Mouse (Mus musculus): Measurements from ENCODE around the gene Txndc2.

Txndc2 gene

DNA sequence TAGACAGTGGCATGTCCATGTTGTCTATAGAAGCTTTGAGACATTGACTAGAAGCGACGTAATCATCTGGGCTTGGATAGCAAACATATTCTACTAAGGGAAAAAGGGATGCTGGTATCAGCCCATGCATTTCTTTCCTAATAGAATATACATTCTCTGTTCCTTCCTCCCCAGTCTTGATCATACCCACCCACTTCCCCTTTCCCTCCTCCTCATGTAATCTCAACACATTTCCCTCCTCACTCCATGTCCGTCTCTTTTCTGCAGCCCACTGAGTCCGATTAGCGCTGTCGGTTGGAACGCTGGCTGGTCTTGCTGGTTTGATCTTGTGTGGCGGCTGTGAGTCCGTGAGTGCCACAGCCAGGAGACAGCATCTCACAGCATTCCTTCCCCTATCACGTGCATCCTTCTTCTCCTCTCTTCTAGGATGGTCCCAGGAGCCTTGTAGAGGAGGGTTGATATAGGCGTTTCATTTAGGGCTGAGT is at the start of gene Txndc2:
TSS of gene Txndc2 (minus strand) at position 435 of the 485 bp plus-strand sequence.
- no peak for DNase-seq (ENCODE audit: low spot score in 2 of 2)

DNA sequence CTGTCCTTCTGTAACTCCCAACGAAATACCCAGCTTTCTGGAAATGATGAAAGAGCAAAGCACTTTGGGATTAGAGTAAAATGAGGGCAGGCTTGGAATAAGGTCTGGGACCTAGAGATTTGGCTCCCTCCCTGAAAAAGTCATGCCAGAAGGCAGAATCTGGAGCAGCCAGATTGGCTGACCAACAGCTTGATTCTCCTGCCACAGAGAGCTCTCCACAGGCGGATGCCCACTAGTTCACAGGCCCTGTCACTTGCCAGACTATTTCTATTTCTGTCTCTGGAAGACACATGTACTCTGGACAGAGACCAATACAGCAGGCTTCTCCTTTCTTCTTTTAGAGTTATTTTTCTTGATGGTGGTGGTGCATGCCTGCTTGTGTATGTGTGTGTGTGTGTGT is 41.8 kb upstream of the Txndc2 start:
- DNase-seq (ENCODE audit: low spot score in 2 of 2) = no peak

DNA sequence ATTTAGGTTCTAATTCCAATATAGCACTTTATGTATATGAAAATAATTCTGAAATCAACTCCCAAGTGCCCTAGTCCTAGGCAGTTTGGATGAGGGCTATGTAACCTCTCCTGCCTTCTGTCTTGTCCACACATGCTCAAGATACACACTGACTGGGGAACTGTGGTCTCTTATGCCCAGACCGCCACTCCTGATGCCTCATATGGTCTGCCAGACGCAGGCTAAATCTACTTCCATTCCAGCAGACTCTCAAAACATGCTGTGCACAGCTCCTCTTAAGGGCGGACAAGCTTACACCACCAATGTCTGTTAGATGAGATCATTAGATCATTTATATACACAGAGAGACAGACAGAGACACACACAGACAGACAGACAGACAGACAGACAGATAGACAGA is 41.3 kb upstream of the Txndc2 start:
- DNase-seq (ENCODE audit: low spot score in 2 of 2) = no peak

DNA sequence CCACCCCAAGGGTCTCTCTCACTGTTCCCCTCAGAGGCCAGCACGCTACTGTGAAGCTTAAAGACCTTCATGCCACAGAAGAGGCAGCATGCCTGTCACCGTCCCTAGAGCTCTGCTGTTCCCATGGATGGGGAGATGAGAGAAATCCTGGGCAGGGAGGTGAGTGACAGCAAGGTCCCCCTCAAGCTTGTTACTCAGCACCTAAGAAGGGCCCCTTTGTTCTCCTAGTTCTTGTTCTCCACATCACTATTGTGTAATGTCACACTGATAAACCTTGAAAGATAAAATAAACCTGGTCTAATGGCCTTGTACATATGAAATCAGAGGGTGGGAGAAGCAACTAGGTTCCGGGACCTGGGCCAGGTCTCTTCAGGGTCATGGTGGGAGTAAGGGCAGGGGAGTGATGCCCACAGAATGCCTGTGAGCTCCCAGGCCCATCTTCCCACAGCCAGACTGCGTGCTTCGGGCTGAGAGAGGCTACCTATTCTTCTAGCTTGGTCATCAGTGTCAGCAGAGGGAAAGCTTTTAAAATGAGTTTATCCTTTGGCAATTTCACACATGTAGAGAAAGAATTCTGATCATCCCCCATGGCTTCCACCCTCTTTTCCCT is 40.2 kb upstream of the Txndc2 start:
- no peak for DNase-seq (ENCODE audit: low spot score in 2 of 2)

DNA sequence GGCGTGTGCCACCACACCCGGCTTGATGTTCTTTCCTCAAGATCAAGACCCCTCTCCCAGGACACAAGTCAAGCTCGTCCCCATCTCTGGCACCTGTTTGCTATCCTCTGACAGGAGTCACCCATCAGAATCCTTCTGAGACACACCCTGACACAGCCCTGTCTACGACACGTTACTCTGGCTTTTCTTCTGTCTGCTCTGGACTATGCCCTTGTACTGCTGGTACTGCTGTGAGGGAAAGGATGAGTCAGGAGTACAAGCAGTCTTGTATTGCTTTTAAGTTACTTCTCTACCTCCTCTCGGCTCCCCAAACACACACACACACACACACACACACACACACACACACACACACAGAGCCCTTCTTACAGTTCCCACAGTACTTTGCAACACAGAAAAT is 39.5 kb upstream of the Txndc2 start:
- no peak for DNase-seq (ENCODE audit: low spot score in 2 of 2)

DNA sequence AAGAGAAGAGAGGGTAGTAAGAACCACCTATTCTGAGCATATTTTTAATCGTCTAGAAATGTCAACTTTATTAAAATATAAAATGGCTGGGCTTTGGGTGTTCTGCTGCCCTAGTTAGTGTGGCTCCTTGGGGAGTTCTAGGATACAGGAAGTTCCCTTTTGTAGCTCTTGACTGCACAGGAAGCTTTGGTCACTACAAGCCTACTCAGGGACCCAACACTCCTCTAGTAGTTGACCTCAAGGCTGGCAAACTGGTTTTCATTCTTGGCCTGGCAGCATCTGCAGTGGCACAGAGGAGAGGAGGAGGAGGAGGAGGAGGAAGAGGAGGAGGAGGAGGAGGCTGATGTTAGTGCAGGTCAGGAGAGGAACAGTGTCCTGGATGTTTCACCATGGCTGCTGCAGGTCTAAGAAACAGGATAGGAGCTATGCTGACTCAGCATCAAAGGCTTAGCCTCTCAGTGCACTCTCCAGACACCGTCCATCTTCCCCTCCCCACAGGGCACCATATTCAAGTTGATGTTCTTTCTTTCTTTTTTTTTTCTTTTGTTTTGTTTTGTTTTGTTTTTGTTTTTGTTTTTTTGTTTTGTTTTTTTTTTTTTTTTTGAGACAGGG is 38.9 kb upstream of the Txndc2 start:
- DNase-seq (ENCODE audit: low spot score in 2 of 2) = no peak

DNA sequence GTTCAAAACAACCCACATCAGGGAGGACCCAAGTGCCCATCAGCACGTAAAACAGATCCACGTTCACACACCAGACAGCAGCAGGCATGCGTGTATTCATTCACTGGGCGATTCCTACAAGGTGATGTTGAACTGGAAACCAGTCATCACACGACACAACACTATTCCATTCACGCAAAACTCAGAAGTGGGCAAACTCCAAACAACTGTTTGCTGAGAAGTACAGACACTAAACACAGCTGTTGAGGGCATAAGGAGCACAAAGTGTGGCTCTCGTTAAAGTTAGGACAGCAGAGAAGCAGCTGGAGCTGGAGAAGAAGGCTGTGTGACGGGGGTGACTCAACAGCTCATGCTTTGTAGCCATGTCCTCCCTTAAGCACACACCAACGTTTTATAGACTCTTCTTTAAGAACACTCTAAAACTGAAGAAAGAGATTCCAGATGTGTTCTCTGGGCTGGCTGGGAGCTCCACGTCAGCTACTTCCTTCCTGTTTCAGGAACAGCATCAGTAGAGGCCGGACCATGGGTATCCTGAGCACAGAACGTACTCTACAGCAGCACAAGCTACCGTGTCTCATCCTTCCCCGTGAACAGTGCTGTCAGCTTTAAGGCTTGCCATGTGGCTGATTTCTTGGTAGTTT is 38.0 kb upstream of the Txndc2 start:
- no peak for DNase-seq (ENCODE audit: low spot score in 2 of 2)

DNA sequence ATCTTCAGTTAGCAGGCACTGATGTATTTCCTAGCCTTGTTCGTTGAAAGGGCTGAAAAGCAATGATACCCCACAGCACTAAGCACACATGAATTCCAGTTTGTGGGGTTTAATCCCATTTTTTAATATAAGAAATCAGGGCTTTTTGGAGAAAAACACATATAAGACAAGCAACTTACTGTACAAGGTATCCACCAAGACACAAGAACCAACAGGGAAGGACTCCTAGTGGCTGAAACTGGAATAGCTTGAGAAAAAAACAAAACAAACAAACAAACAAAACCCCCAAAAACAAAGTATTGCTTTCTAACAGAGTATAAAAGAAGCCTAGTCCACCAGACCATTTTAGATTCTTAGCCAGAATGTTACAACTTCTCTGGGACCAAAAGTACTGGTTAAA is 35.8 kb upstream of the Txndc2 start:
- no peak for DNase-seq (ENCODE audit: low spot score in 2 of 2)

DNA sequence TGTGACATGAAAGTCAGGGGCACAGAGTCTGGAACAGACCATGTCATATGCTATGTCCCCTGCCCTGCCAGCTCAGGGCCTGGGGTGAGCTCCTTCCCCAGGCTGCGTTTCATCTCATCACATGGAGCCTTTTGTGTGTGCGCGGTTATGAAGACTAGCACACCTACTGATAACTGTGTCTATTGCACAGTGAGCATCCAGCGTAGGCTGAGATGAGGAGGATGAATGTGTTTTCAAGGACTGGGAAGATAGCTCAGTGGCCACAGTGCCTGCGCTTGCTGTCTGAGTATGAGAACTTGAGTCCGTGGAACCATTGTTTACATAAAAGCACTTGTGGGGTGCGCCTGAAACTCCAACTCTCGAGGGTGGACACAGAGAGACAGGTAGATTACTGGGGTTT is 34.6 kb upstream of the Txndc2 start:
- no peak for DNase-seq (ENCODE audit: low spot score in 2 of 2)

DNA sequence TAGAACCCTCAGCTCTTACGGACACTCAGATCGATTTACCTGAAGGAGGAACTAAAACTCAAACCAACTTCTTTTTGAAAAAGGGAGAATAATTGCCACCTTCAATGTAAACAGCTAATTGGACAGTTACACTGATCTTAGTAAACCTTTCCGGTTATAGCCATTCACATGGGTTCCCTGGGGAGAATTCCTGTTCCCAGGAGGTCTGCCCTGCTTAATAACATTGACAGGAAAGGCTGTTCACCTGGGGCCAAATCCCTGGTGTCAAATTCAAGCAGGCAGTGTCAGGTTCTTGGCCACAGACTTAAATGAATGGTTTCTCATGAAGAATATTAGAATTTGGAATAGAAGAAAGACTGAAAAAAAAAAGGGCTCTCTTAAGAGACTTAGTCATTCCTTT is 34.0 kb upstream of the Txndc2 start:
- DNase-seq (ENCODE audit: low spot score in 2 of 2) = no peak

DNA sequence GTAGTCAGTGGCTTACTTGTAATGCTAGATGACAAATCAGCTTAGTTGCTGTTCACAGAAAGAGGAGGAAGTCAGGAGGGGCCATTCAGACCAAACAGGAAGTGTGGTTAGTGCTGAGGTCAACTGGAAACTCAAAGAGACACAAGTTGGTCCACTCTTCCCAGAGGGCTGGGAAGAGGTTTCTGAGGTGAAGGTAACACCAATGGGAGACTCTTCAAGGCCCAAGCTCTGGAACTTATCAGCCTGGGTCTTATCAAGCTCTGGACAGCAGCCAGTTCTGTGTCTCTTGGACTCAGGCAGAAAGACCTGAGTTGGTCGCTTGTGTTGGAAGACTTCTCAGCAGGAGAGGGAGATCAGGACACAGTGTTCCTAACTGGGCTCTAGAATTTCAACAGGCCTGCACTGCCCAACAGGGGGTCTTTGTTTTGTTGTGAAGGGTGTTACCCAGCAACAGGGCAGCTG is 32.8 kb upstream of the Txndc2 start:
- no peak for DNase-seq (ENCODE audit: low spot score in 2 of 2)

DNA sequence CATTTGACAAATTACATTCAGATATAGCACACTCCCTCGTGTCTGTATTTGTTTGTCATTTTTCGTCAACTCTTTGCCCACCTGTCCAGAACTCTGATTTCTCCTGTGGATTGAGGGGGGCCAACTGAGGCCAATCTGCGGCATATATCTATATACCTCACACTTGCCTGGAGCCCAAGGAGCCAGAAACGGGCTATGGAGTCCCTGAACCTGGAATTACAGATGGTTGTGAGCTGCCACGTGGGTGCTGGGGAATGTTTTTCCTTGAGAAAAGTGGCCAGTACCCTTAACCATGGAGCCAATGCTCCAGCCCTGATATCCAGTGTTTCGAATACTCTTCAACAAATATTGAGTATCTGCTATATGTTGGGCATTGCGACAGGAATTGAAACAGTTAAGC is 31.0 kb upstream of the Txndc2 start:
- DNase-seq (ENCODE audit: low spot score in 2 of 2) = no peak

DNA sequence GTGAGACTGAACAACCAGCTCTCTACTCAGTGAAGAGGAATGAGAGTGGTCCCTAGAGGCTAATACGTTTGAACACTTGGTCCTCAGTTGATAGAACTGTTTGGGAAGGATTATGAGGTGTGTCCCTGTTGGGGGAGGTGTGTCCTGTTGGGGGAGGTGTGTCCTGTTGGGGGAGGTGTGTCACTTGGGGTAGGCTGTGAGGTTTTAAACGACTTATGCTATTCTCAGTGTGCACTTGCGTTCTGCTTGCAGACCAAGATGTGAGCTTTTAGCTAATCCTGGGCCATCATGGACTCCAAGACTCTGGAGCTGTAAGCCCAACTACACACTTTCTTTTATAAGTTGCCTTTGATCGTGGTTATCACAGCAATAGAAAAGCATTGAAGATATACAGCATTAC is 27.1 kb upstream of the Txndc2 start:
- DNase-seq (ENCODE audit: low spot score in 2 of 2) = no peak

DNA sequence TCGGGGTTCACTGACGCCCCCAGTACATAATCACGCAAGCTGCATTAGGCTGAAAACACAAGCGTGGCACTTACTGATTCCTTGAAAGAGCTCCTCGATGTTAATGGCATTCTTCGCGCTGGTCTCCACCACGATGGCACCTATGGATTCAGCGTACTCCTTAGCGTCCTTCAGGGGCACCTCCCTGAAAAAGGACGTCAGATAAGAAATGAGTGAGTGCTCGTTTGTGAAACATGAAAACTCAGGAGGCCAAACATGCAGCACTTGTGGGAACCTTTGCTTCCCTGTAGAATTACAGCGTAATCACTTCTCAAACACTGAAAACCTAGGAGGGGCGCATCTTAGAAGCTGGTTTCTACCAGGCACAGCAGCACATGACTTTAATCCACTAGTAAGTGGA is 25.8 kb upstream of the Txndc2 start:
- DNase-seq (ENCODE audit: low spot score in 2 of 2) = no peak

DNA sequence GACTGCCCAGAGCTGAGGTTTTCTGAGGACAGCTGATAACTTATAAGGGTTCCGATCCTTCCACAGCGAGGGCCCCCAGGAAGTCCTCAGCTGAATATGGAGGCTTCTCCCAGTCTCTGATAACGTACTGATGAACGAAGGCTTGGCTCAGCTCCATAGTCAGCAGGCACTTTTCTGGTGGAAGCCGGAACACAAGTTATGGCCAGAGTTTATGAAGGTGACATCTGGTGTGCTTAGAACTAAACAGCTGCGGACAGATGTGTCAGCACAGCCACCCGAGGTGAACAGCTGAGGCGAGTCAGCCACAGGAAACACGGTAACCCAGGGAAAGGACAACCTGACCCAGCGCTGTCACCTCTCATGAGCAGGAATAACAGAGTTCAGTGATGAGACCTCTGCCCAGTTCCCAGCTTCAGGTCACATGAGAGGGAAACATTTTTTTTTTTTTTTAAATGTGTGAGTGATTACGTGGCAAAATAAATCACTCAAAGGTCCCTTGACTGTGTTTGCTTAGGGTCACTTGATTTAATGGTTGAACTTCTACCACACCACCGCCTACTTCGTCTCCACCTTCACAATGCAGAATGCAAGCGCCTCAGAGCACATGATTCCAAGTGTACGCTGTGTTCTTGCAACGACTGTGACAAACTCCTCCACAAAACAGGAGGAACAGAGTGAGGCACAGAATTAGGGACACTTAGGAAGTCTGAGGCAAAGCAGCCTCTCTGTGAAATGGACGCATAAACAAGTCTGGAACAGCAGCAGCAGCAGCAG is 24.6 kb upstream of the Txndc2 start:
- DNase-seq (ENCODE audit: low spot score in 2 of 2) = no peak

DNA sequence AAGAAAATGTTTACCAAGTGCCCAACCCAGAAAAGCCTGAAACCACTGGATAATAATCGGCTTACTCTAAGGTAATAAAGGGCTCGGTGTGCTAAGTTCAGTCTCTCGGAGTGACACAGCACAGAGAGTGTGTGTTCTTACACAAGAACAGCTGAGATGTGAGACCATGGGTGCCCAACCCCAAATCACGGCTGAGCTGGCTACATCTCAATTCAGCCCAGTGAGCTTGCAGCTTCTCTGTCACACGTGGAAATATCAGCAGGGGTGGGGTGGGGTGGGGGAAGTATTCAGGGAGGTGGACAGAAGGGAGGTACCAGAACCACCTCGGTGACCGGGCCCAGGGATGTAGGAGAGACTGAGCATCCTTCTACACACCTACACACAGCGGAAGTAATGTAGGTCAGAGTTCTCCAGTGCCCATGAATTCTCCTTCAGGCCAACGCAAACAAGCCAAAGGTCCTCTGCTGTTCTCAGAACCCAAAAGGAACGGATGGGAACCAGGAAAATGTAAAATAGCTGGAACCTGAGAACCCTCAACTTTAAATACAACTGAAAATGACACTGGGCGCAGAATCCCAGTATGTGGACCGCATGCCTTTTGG is 23.9 kb upstream of the Txndc2 start:
- no peak for DNase-seq (ENCODE audit: low spot score in 2 of 2)

DNA sequence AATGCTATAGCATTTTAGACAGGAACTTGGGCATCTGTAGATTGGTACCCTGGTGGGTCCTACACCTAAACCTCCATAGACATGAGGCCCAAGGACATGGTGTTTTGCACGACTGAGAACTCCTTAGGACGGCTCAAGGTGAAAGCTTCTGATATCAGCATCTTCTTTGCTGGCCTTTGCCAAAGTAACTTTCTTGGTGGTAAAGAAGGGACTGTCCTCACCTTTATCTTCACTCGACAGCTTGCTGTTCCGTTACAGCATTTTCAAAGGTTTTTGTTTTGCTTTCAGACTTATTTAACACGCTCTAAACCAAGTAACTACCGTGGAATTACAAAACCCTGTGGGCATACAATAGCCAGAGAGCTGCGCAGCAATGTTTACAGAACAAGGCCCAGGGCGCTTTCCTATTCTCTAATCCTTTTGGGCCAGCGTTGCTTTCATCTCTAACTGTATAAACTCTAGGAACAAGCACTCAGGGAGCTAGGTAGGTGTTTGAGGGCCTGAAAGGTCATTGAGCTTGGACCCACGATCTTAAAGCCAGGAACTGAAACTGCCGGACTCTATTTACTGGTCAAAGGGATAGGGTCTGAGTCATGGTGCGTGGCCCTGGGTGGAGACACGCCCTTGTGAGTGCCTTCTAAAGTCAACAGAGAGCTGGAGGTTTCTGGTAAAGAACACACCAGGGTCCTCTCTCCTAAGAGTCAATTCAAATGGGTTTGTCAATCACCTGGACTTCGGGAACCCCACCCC is 21.5 kb upstream of the Txndc2 start:
- peak; percentile 32 to 40 for DNase-seq (ENCODE audit: low spot score in 2 of 2)

DNA sequence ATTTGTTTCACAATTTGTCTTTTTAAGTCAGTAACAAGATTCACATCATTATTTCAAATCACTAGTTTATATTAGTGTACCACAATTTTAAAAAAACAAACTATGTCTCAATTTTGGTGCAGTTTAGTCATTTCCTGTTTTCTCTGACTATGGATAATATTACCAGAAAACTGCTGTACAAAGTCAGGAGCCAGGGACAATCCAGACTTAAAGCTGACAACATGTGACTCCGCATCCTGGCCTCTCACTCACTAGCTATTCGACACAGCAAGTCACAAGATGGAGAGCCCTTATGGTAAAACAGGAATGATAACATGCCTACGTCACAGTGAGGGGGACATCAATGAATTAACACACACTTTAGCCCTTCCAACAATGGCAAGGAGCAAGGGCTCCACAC is 20.7 kb upstream of the Txndc2 start:
- DNase-seq (ENCODE audit: low spot score in 2 of 2) = no peak

DNA sequence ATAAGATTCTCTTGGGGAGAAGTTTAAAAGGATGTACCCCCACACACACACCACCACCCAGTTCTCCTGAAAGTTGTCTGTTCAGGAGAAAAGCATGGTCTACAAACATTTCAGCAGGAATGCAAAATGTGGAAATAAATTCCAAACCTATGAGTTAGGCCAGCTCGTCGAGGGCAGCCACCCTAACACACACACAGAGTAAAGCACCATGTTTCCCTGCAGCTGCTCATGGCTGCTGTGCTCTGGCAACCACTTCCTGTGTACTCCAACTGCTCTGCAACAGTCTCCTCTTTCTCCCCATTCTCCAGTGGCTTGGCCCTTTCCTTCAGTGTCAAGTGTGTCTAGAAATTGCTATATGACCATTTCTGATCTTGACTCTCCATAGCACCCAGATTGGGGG is 16.4 kb upstream of the Txndc2 start:
- DNase-seq (ENCODE audit: low spot score in 2 of 2) = no peak

DNA sequence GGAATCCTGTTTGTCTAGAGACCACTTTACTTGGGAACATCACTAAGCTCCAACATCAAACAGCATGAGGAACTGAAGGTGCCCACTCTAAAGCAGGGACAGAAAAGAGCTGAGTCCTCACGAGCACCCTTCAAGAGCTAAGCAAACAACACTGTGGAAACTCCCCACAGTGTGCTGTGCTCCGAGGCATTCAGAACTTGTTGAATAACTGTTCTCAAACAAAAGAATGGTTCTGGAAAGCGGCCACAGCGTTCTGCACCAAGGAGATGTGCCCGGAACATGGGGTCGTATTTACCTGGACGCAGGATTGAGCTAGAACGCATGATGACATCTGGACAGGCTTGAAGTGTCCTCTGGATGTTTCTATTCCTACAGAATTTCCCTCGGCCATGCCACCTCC is 16.0 kb upstream of the Txndc2 start:
- no peak for DNase-seq (ENCODE audit: low spot score in 2 of 2)

DNA sequence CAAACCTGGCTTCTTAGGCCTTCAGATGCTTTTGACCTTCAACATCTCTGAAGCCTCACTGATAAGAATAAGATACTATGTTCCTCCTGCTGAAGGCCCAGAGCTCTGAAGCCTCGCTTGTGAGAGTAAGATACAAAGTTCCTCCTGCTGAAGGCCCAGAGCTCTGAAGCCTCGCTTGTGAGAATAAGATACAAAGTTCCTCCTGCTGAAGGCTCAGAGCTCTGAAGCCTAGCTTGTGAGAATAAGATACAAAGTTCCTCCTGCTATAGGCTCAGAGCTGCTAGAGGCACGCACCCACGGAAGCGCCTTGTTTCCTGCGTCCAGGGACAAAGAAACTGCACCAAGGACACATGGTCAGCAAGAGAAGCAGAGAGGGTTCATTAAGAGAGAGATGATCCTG is 14.8 kb upstream of the Txndc2 start:
- no peak for DNase-seq (ENCODE audit: low spot score in 2 of 2)
